Mouse (Mus musculus): ENCODE results near the gene Nsun5. TPM values are rescaled to one million over a fixed set of nuclear protein-coding genes. Genes with fewer than 3 reads are reported as not detected.

The Nsun5 gene
- polyA plus RNA-seq, 2 experiments = 10.5 to 13.9 TPM

GRCm38 (mm10) chr5:135394004-135394823 lies 24.5 kb downstream of the Nsun5 start, which contains the start of gene Pom121:
TSS of gene Pom121 (minus strand) at chr5:135394546.
- H3K4me3 ChIP-seq (ENCODE audit: insufficient read depth in 1 of 2, low read depth in 2 of 2, low read length in 2 of 2) = peak within 1 kb of the TSS; percentile 91
- H3K36me3 ChIP-seq (replicated peaks; ENCODE audit: control insufficient read depth, insufficient read depth, low read depth) = peaks cover 21% of the 10 kb centered on the region
- H3K27me3 ChIP-seq (ENCODE audit: control insufficient read depth, insufficient read depth, low read length) = no peaks in the 10 kb centered on the region
- peak within 1 kb of the TSS; percentile 87 for H3K4me2 ChIP-seq (ENCODE audit: low read depth)
- H3K9me3 ChIP-seq (ENCODE audit: control insufficient read depth, low read length) = no peaks in the 10 kb centered on the region
- TF ChIP-seq EP300 (IDR thresholded peaks at IDR 0.05; ENCODE audit: low read depth) (no peak), CTCF (IDR thresholded peaks at IDR 0.05; ENCODE audit: low read depth) (no peak)
- peak; percentile 91 for ATAC-seq (ENCODE audit: insufficient read depth)
- peaks cover 14% of the 10 kb centered on the region in 2 experiments for H3K4me1 ChIP-seq (replicated peaks; ENCODE audit: control insufficient read depth in 2 of 2, insufficient read depth in 2 of 2, low read length in 1 of 2)
- peak within 1 kb of the TSS; percentile 76 for H3K27ac ChIP-seq
- H3K9ac ChIP-seq (replicated peaks) = peak within 1 kb of the TSS; percentile 95
- under 1% methylated on average over 95 of the region's 110 CpGs for WGBS (ENCODE audit: insufficient replicate concordance)
- DNase-seq (ENCODE audit: low read depth in 3 of 3, low spot score in 3 of 3) = peak; percentile 75 to 78 (median 78)

GRCm38 (mm10) chr5:135395826-135396225 lies 26.1 kb downstream of the Nsun5 start:
- peaks cover 14% of the 10 kb centered on the region in 2 experiments for H3K4me1 ChIP-seq (replicated peaks; ENCODE audit: control insufficient read depth in 2 of 2, insufficient read depth in 2 of 2, low read length in 1 of 2)
- H3K9ac ChIP-seq (replicated peaks) = no peak overlapping the region
- H3K27me3 ChIP-seq (ENCODE audit: control insufficient read depth, insufficient read depth, low read length) = no peaks in the 10 kb centered on the region
- no peaks in the 10 kb centered on the region for H3K9me3 ChIP-seq (ENCODE audit: control insufficient read depth, low read length)
- no peak overlapping the region for H3K4me3 ChIP-seq (ENCODE audit: insufficient read depth in 1 of 2, low read depth in 2 of 2, low read length in 2 of 2)
- H3K27ac ChIP-seq = no peak overlapping the region; the same call in 1 of the 2 replicates
- no peak overlapping the region for H3K4me2 ChIP-seq (ENCODE audit: low read depth)
- DNase-seq (ENCODE audit: low read depth in 3 of 3, low spot score in 3 of 3) (peak; percentile 57 to 64 (median 61)), ATAC-seq (ENCODE audit: insufficient read depth) (no peak)
- TF ChIP-seq EP300 (IDR thresholded peaks at IDR 0.05; ENCODE audit: low read depth) = peak; percentile 29; the same call in 1 of the 2 replicates
- TF ChIP-seq CTCF (IDR thresholded peaks at IDR 0.05; ENCODE audit: low read depth) = peak; percentile 82
- WGBS (ENCODE audit: insufficient replicate concordance) = 33% methylated on average over 5 of the region's 5 CpGs
- H3K36me3 ChIP-seq (replicated peaks; ENCODE audit: control insufficient read depth, insufficient read depth, low read depth) = peaks cover 8% of the 10 kb centered on the region

- WGBS (ENCODE audit: insufficient replicate concordance) = 53% methylated on average over 6 of the region's 6 CpGs
Observed at GRCm38 (mm10) chr5:135399382-135399781, 29.6 kb downstream of the Nsun5 start.

GRCm38 (mm10) chr5:135400244-135400643 lies 30.5 kb downstream of the Nsun5 start:
- Histone ChIP-seq H3K27me3 (ENCODE audit: control insufficient read depth, insufficient read depth, low read length) (no peaks in the 10 kb centered on the region), H3K9me3 (ENCODE audit: control insufficient read depth, low read length) (no peaks in the 10 kb centered on the region), H3K9ac (replicated peaks) (no peak overlapping the region), H3K36me3 (replicated peaks; ENCODE audit: control insufficient read depth, insufficient read depth, low read depth) (no peaks in the 10 kb centered on the region), H3K27ac (no peak overlapping the region), H3K4me2 (ENCODE audit: low read depth) (no peak overlapping the region), H3K4me3 (ENCODE audit: insufficient read depth in 1 of 2, low read depth in 2 of 2, low read length in 2 of 2) (no peak overlapping the region), H3K4me1 (replicated peaks; ENCODE audit: control insufficient read depth in 2 of 2, insufficient read depth in 2 of 2, low read length in 1 of 2) (peaks cover 4% of the 10 kb centered on the region in 2 experiments)
- ATAC-seq (ENCODE audit: insufficient read depth) (no peak), DNase-seq (ENCODE audit: low read depth in 3 of 3, low spot score in 3 of 3) (peak; percentile 40 to 53 (median 41))
- WGBS (ENCODE audit: insufficient replicate concordance) = 7% methylated on average over 2 of the region's 2 CpGs
- TF ChIP-seq EP300 (IDR thresholded peaks at IDR 0.05; ENCODE audit: low read depth) = no peak
- peak; percentile 94 for TF ChIP-seq CTCF (IDR thresholded peaks at IDR 0.05; ENCODE audit: low read depth)

More at GRCm38 (mm10) chr5:135399382-135399781, 29.6 kb downstream of the Nsun5 start:
- Histone ChIP-seq H3K4me3 (ENCODE audit: insufficient read depth in 1 of 2, low read depth in 2 of 2, low read length in 2 of 2) (no peak overlapping the region), H3K9me3 (ENCODE audit: control insufficient read depth, low read length) (no peaks in the 10 kb centered on the region), H3K27ac (no peak overlapping the region), H3K9ac (replicated peaks) (no peak overlapping the region), H3K4me2 (ENCODE audit: low read depth) (no peak overlapping the region), H3K27me3 (ENCODE audit: control insufficient read depth, insufficient read depth, low read length) (no peaks in the 10 kb centered on the region), H3K4me1 (replicated peaks; ENCODE audit: control insufficient read depth in 2 of 2, insufficient read depth in 2 of 2, low read length in 1 of 2) (peaks cover 9 to 10% of the 10 kb centered on the region in 2 experiments), H3K36me3 (replicated peaks; ENCODE audit: control insufficient read depth, insufficient read depth, low read depth) (no peaks in the 10 kb centered on the region)
- TF ChIP-seq EP300 (IDR thresholded peaks at IDR 0.05; ENCODE audit: low read depth) (no peak), CTCF (IDR thresholded peaks at IDR 0.05; ENCODE audit: low read depth) (no peak)
- ATAC-seq (ENCODE audit: insufficient read depth) = no peak
- no peak for DNase-seq (ENCODE audit: low read depth in 3 of 3, low spot score in 3 of 3)

- H3K9me3 ChIP-seq (ENCODE audit: control insufficient read depth, low read length) = no peaks in the 10 kb centered on the region
- H3K4me3 ChIP-seq (ENCODE audit: insufficient read depth in 1 of 2, low read depth in 2 of 2, low read length in 2 of 2) = no peak overlapping the region
- WGBS (ENCODE audit: insufficient replicate concordance) = 49% methylated on average over 20 of the region's 20 CpGs
- DNase-seq (ENCODE audit: low read depth in 3 of 3, low spot score in 3 of 3) = no peak
- no peaks in the 10 kb centered on the region for H3K27me3 ChIP-seq (ENCODE audit: control insufficient read depth, insufficient read depth, low read length)
- H3K4me2 ChIP-seq (ENCODE audit: low read depth) = no peak overlapping the region
- H3K4me1 ChIP-seq (replicated peaks; ENCODE audit: control insufficient read depth in 2 of 2, insufficient read depth in 2 of 2, low read length in 1 of 2) = no peaks in the 10 kb centered on the region
- ATAC-seq (ENCODE audit: insufficient read depth) = no peak; the same call in 1 of the 2 replicates
- no peaks in the 10 kb centered on the region for H3K36me3 ChIP-seq (replicated peaks; ENCODE audit: control insufficient read depth, insufficient read depth, low read depth)
- no peak overlapping the region for H3K9ac ChIP-seq (replicated peaks)
- TF ChIP-seq CTCF (IDR thresholded peaks at IDR 0.05; ENCODE audit: low read depth) = no peak
- no peak for TF ChIP-seq EP300 (IDR thresholded peaks at IDR 0.05; ENCODE audit: low read depth)
- no peak overlapping the region for H3K27ac ChIP-seq
Observed at GRCm38 (mm10) chr5:135404623-135405022, 34.9 kb downstream of the Nsun5 start.
